Mouse (Mus musculus) heart, adult 2 months (tissue): Measurements from ENCODE around the gene Tmcc2.

ENCODE experiments used
- CTCF ChIP-seq: fragments of 200-600 bp; IDR thresholded peaks from 2 replicates; pipeline ENCODE4 v1.8.1; 2022; ENCODE audit warnings: antibody characterized with exemption, mild to moderate bottlenecking, moderate library complexity
- EP300 ChIP-seq: fragments of 200-500 bp; IDR thresholded peaks from 2 replicates; pipeline ENCODE4 v1.6.1; 2011; ENCODE audit warnings: low read depth, low read length, control low read depth; ENCODE audit not compliant: insufficient read depth
- POLR2A ChIP-seq: fragments of 200-500 bp; IDR thresholded peaks from 2 replicates; pipeline ENCODE4 v1.6.1; 2011; ENCODE audit warnings: mild to moderate bottlenecking, low read depth, low read length, control low read depth; ENCODE audit not compliant: insufficient read depth

DNA sequence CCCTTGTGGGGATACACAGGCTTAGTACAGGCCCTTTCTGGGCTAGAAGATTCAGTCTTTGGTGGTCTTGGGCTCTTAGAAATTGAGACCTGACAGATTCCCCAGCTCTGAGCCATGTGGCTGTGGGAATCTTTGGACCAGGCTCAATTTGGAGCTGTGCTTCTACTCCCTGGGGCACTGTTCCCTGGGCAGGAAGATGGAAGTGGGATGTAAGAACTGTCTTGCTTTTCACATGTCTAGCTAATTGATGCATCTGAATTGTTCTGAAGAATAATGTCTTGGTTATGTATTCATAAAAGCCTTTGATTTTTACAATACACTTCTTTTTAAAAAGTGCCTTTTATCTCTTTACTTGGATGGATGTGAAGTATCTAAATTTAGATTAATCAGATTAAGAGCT is 34.5 kb upstream of the Tmcc2 start:
- TF ChIP-seq CTCF (no peak), EP300 (no peak), POLR2A (no peak)
